Mouse (Mus musculus) cortical plate, adult 2 months (tissue): ENCODE measurements around the gene Timm8a1. TPM values are rescaled to one million over a fixed set of nuclear protein-coding genes. Genes with fewer than 3 reads are reported as not detected.
A peak's percentile ranks its signal among the peaks of the same experiment; 100 is the strongest.

Source experiments
- H3K27ac ChIP-seq: fragments of 200-500 bp; 2 replicates; pipeline ENCODE4 v1.5.1; 2012; ENCODE audit warnings: low read length, control low read depth, inconsistent platforms; ENCODE audit not compliant: insufficient read depth
- H3K4me1 ChIP-seq: fragments of 200-500 bp; 2 replicates; pipeline ENCODE4 v1.6.1; 2011; ENCODE audit warnings: low read length; ENCODE audit not compliant: control insufficient read depth, insufficient read depth
- H3K4me3 ChIP-seq: fragments of 200-500 bp; 2 replicates; pipeline ENCODE4 v1.5.1; 2011; ENCODE audit warnings: mild to moderate bottlenecking, low read length, control low read depth; ENCODE audit not compliant: insufficient read depth
- CTCF ChIP-seq: fragments of 200-500 bp; IDR thresholded peaks from 2 replicates; pipeline ENCODE4 v1.5.1; 2011; ENCODE audit warnings: mild to moderate bottlenecking, control low read depth, low read length; ENCODE audit not compliant: insufficient read depth; ENCODE audit errors: extremely low read depth
- POLR2A ChIP-seq: fragments of 200-500 bp; IDR thresholded peaks from 2 replicates; pipeline ENCODE4 v1.6.1; 2011; ENCODE audit warnings: mild to moderate bottlenecking, low read length, control low read depth; ENCODE audit not compliant: insufficient read depth; ENCODE audit errors: extremely low read depth
- polyA plus RNA-seq: library from polyadenylated mRNA; depleted of rRNA; stranded (reverse); fragments of >200 nt; gene quantifications from 2 replicates; pipeline ENCODE4 v1.2.3, GENCODE M21; 2012; rRNA removed

Gene Timm8a1
- 14.8 and 17.0 TPM in 2 replicates for polyA plus RNA-seq

GRCm38 (mm10) chrX:134541145-134541954 lies at the start of gene Timm8a1:
Timm8a1 (minus strand) TSS chrX:134541865.
- TF ChIP-seq CTCF (no peak), POLR2A (no peak)
- Histone ChIP-seq H3K4me1 (no peaks in the 10 kb centered on the region), H3K27ac (peak within 1 kb of the TSS; percentile 93), H3K4me3 (peak within 1 kb of the TSS; percentile 94)

- Histone ChIP-seq H3K27ac (no peak overlapping the region), H3K4me1 (no peaks in the 10 kb centered on the region), H3K4me3 (no peak overlapping the region)
- no peak for TF ChIP-seq CTCF
- TF ChIP-seq POLR2A, result no peak
These were observed 48.2 kb upstream of the Timm8a1 start for GRCm38 (mm10) chrX:134589836-134590235.

- H3K4me3 ChIP-seq, result no peak overlapping the region
- H3K27ac ChIP-seq, result no peak overlapping the region
- no peaks in the 10 kb centered on the region for H3K4me1 ChIP-seq
- TF ChIP-seq CTCF, result no peak
- no peak for TF ChIP-seq POLR2A
These were observed 47.3 kb upstream of the Timm8a1 start for GRCm38 (mm10) chrX:134588997-134589396.

GRCm38 (mm10) chrX:134588261-134588660 lies 46.6 kb upstream of the Timm8a1 start:
- TF ChIP-seq POLR2A (no peak), CTCF (no peak)
- Histone ChIP-seq H3K27ac (no peak overlapping the region), H3K4me1 (no peaks in the 10 kb centered on the region), H3K4me3 (no peak overlapping the region)

- Histone ChIP-seq H3K27ac (no peak overlapping the region), H3K4me3 (peak overlapping the region; percentile 59), H3K4me1 (no peaks in the 10 kb centered on the region)
- TF ChIP-seq POLR2A (no peak), CTCF (no peak)
These were observed 44.8 kb upstream of the Timm8a1 start for GRCm38 (mm10) chrX:134586447-134586846.

GRCm38 (mm10) chrX:134585103-134586002 lies 43.7 kb upstream of the Timm8a1 start, which contains the start of gene Rpl36a:
Rpl36a (plus strand) TSS chrX:134585654.
- Histone ChIP-seq H3K4me1 (no peaks in the 10 kb centered on the region), H3K27ac (no peak within 1 kb of the TSS), H3K4me3 (peak within 1 kb of the TSS; percentile 59)
- TF ChIP-seq CTCF, result peak; percentile 42
- peak; percentile 96 for TF ChIP-seq POLR2A

GRCm38 (mm10) chrX:134582888-134583669 lies 41.4 kb upstream of the Timm8a1 start, which contains the start of gene Btk:
Btk (minus strand) TSS chrX:134583570.
- Histone ChIP-seq H3K4me1 (no peaks in the 10 kb centered on the region), H3K27ac (no peak within 1 kb of the TSS), H3K4me3 (peak within 1 kb of the TSS; percentile 26; the same call in 1 of the 2 replicates)
- no peak for TF ChIP-seq POLR2A
- no peak for TF ChIP-seq CTCF

GRCm38 (mm10) chrX:134582270-134582669 lies 40.6 kb upstream of the Timm8a1 start:
- H3K4me3 ChIP-seq, result no peak overlapping the region; the same call in 1 of the 2 replicates
- no peaks in the 10 kb centered on the region for H3K4me1 ChIP-seq
- TF ChIP-seq POLR2A (no peak), CTCF (no peak)
- H3K27ac ChIP-seq, result no peak overlapping the region
